Mouse (Mus musculus) hindbrain, embryonic 12.5 days (tissue): ENCODE measurements around the gene Olfr750. TPM values are rescaled to one million over a fixed set of nuclear protein-coding genes. Genes with fewer than 3 reads are reported as not detected.

Source experiments
- polyA plus RNA-seq: library from polyadenylated mRNA; unstranded; fragments of >200 nt; fragmentation: Nextera tagmentation; extraction: Ambion mirVana; gene quantifications from 2 replicates; pipeline ENCODE4 v1.2.1, GENCODE M21; 2016

The Olfr750 gene
- polyA plus RNA-seq, 1 experiment from 2014 or later = not detected

Other genes with a start within 250 kb of the Olfr750 start
- 6.3 and 6.7 TPM in 2 replicates for gene Tep1, start 203.9 kb downstream of the Olfr750 start, polyA plus RNA-seq
- 0.39 and 0.51 TPM in 2 replicates for gene Klhl33, start 176.9 kb downstream of the Olfr750 start, polyA plus RNA-seq
- gene Osgep, start 149.5 kb downstream of the Olfr750 start, polyA plus RNA-seq = 108 and 122 TPM in 2 replicates
- 246 and 257 TPM in 2 replicates for gene Apex1, start 149.5 kb downstream of the Olfr750 start, polyA plus RNA-seq
- 71.8 and 79.8 TPM in 2 replicates for gene Pip4p1, start 143.6 kb downstream of the Olfr750 start, polyA plus RNA-seq
- gene Pnp, start 143.4 kb downstream of the Olfr750 start, polyA plus RNA-seq = 38.2 and 39.5 TPM in 2 replicates
- gene Gm49342, start 129.9 kb downstream of the Olfr750 start, polyA plus RNA-seq = not detected in 2 replicates
- gene Pnp2, start 118.4 kb downstream of the Olfr750 start, polyA plus RNA-seq = 0.50 and 0.59 TPM in 2 replicates
- not detected in 2 replicates for gene Rnase10, start 66.7 kb downstream of the Olfr750 start, polyA plus RNA-seq
- gene Rnase9, start 32.6 kb downstream of the Olfr750 start, polyA plus RNA-seq = not detected in 2 replicates
- gene Rnase11, start 24.3 kb downstream of the Olfr750 start, polyA plus RNA-seq = not detected in 2 replicates
- gene Rnase12, start 16.8 kb downstream of the Olfr750 start, polyA plus RNA-seq = not detected in 2 replicates
- gene Rnase4, start 16.6 kb upstream of the Olfr750 start, polyA plus RNA-seq = 17.8 and 18.7 TPM in 2 replicates
- 3.7 and 4.4 TPM in 2 replicates for gene Ang, start 16.7 kb upstream of the Olfr750 start, polyA plus RNA-seq
- gene Eddm3b, start 40.0 kb upstream of the Olfr750 start, polyA plus RNA-seq = not detected in 2 replicates
- gene Rnase6, start 49.5 kb upstream of the Olfr750 start, polyA plus RNA-seq = 0.46 TPM in 1 of 2 replicates, not detected in the other
- 0.72 TPM in 1 of 2 replicates, not detected in the other for gene Rnase1, start 72.3 kb upstream of the Olfr750 start, polyA plus RNA-seq
- gene Rnase2b, start 87.8 kb upstream of the Olfr750 start, polyA plus RNA-seq = not detected in 2 replicates
- gene Ang2, start 124.7 kb upstream of the Olfr750 start, polyA plus RNA-seq = not detected in 2 replicates
- gene Ear14, start 129.0 kb upstream of the Olfr750 start, polyA plus RNA-seq = not detected in 2 replicates
- gene Rnase2a, start 181.7 kb upstream of the Olfr750 start, polyA plus RNA-seq = not detected in 2 replicates